Mouse (Mus musculus) heart, postnatal 0 days (tissue): ENCODE results near the gene Igfbp4. TPM values are rescaled to one million over a fixed set of nuclear protein-coding genes. Genes with fewer than 3 reads are reported as not detected.

Experiments used
- ATAC-seq: fragments of 200-750 bp; cut with Nextera tagmentation; 2 replicates; pipeline ENCODE4 v1.8.0; 2017; ENCODE audit warnings: low read depth, moderate number of reproducible peaks, moderate library complexity; ENCODE audit not compliant: insufficient read depth
- DNase-seq: peaks from one replicate; pipeline ENCODE4 v3.0.0-alpha.2; 2016; ENCODE audit warnings: low spot score
- H3K27ac ChIP-seq: fragments of 300-500 bp; sonication (generic); 2 replicates; pipeline ENCODE4 v1.5.1; 2014; ENCODE audit warnings: low read depth, mild to moderate bottlenecking
- H3K27me3 ChIP-seq: fragments of 300-500 bp; sonication (generic); 2 replicates; pipeline ENCODE4 v1.6.1; 2014; ENCODE audit warnings: low read length, mixed read lengths; ENCODE audit not compliant: control insufficient read depth, insufficient read depth
- H3K36me3 ChIP-seq: fragments of 300-500 bp; sonication (generic); replicated peaks from 2 replicates; pipeline ENCODE4 v1.6.1; 2014; ENCODE audit warnings: low read length, mixed read lengths; ENCODE audit not compliant: control insufficient read depth, insufficient read depth
- H3K4me1 ChIP-seq: fragments of 300-500 bp; sonication (generic); 2 replicates; pipeline ENCODE4 v1.6.1; 2014; ENCODE audit warnings: antibody characterized with exemption; ENCODE audit not compliant: control insufficient read depth, insufficient read depth
- H3K4me2 ChIP-seq: fragments of 300-500 bp; sonication (generic); 2 replicates; pipeline ENCODE4 v1.6.1; 2014; ENCODE audit warnings: low read depth, mild to moderate bottlenecking, low read length, moderate library complexity
- H3K4me3 ChIP-seq: fragments of 300-500 bp; sonication (generic); 2 replicates; pipeline ENCODE4 v1.5.1; 2014; ENCODE audit warnings: low read depth, low read length
- H3K9ac ChIP-seq: fragments of 300-500 bp; sonication (generic); replicated peaks from 2 replicates; pipeline ENCODE4 v1.6.1; 2014; ENCODE audit warnings: low read depth, low read length, mixed read lengths
- H3K9me3 ChIP-seq: fragments of 300-500 bp; sonication (generic); replicated peaks from 2 replicates; pipeline ENCODE4 v1.6.1; 2016; ENCODE audit warnings: low read length; ENCODE audit not compliant: control insufficient read depth
- CTCF ChIP-seq: IDR thresholded peaks from 2 replicates; pipeline ENCODE4 v1.5.1; 2016; ENCODE audit warnings: antibody characterized with exemption, control low read depth, low read depth
- EP300 ChIP-seq: IDR thresholded peaks from 2 replicates; pipeline ENCODE4 v1.6.1; 2016; ENCODE audit warnings: antibody characterized with exemption, low read depth
- WGBS: fragments of 180-500 bp; shearing (Covaris S2); extraction: QIAGEN DNeasy Blood & Tissue Kit; methylation state at CpG from one replicate; pipeline ENCODE4 v1.1.7; 2014; 5-methylcytosine and 5-hydroxymethylcytosine counted together
- polyA plus RNA-seq: library from polyadenylated mRNA; unstranded; fragments of >200 nt; fragmentation: Nextera tagmentation; extraction: Ambion mirVana; gene quantifications from 2 replicates; pipeline ENCODE4 v1.2.1, GENCODE M21; 2015
- total RNA-seq: library from RNA; depleted of rRNA; stranded (reverse); fragments of >200 nt; gene quantifications from 2 replicates; pipeline ENCODE4 v1.2.3, GENCODE M21; 2014; ENCODE audit warnings: low replicate concordance

The Igfbp4 gene
- total and polyA plus RNA-seq, 2 experiments from 2014 or later: 186 to 221 TPM

DNA sequence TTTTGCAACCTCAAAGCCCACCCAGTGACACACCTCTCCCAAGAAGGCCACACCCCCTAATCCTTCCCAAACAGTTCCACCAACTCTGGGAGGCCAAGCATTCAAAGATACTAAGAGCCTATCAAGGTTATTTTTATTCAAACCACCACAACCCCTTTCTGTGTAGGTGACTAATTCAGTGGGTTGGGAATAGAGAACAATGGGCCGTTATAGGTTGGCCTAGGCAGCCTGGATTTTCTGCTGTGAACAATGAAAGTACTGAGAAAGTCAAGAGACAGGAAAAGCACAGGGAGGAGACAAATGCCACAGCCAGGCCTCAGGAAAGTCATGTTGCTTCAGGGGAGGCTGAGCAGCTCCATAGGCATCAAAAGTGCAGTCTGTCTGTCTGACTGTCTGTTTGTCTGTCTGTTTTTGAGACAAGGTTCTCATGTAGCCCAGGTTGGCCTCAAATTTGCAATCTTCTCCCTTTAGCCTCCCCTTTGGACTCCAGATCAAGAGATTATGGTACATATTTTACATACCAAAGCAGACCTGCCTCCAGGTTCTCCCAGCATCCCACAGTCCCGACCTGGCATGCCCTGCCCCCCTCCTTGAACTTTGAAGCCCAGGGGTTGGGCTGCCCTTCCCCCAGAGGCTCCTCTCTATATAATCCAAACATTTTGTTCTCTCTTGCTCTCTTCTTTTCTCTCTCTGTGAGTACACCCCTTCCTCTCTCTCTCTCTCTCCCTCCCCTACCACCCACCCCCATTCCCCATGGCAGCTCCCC lies 54.0 kb downstream of the Igfbp4 start:
- no peaks in the 10 kb centered on the region for H3K9me3 ChIP-seq
- no peak for ATAC-seq
- 57% methylated on average over 2 of the region's 2 CpGs for WGBS

DNA sequence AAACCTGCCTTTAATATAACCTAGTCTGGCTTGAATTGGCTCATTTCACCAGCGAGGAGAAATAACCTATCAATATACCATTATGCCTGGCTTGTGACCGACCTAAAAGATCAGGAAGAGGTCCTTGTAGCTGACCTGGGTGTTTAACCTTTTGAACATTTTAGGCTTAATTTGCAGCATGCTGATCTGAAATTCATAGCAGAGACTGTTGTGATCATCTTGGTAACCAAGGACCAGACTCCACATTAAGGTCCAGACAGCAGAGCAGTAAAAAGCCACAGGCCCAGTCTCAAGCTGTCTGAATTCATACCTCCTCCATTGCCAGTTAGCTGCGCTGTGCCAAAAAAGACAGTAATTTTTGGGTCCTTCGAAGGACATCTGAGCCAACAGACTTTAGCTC lies 54.7 kb downstream of the Igfbp4 start:
- H3K9ac ChIP-seq: no peak overlapping the region
- H3K27ac ChIP-seq: no peak overlapping the region
- no peaks in the 10 kb centered on the region for H3K4me1 ChIP-seq
- H3K4me3 ChIP-seq: no peak overlapping the region
- TF ChIP-seq CTCF: no peak
- no peak for TF ChIP-seq EP300
- no peak overlapping the region for H3K4me2 ChIP-seq
- no peaks in the 10 kb centered on the region for H3K9me3 ChIP-seq
- DNase-seq (no peak), ATAC-seq (no peak)
- 81% methylated on average over 4 of the region's 4 CpGs for WGBS
- H3K36me3 ChIP-seq: no peaks in the 10 kb centered on the region
- H3K27me3 ChIP-seq: no peaks in the 10 kb centered on the region

More for the DNA sequence above, 54.0 kb downstream of the Igfbp4 start:
- Histone ChIP-seq H3K4me3 (no peak overlapping the region), H3K9ac (no peak overlapping the region), H3K36me3 (no peaks in the 10 kb centered on the region), H3K4me2 (no peak overlapping the region), H3K4me1 (no peaks in the 10 kb centered on the region), H3K27ac (no peak overlapping the region), H3K27me3 (no peaks in the 10 kb centered on the region)
- no peak for DNase-seq
- TF ChIP-seq EP300: no peak
- no peak for TF ChIP-seq CTCF

DNA sequence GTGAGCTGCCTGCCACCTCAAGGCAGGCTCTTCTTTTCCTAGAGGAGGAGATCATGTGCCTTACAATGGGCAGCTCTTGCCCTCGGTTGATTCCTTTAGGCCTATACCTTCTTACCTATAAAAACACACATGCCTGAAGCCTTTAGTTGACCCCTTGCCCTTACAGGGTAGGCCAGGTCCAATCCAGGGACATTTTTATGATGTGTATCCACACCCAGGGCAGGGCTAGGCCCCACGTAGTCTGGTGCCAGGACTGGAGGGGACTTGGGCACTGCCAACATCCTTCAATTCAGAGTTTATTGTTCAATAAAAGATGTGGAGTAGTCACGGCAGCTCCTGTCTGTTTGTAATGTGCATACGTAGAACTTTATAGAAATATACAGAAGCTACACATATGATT lies 55.4 kb downstream of the Igfbp4 start:
- no peak overlapping the region for H3K27ac ChIP-seq
- no peak for ATAC-seq
- no peak overlapping the region for H3K9ac ChIP-seq
- DNase-seq: no peak
- no peaks in the 10 kb centered on the region for H3K4me1 ChIP-seq
- H3K4me3 ChIP-seq: no peak overlapping the region
- H3K4me2 ChIP-seq: no peak overlapping the region
- no peaks in the 10 kb centered on the region for H3K36me3 ChIP-seq
- 88% methylated on average over 4 of the region's 4 CpGs for WGBS
- H3K9me3 ChIP-seq: no peaks in the 10 kb centered on the region
- H3K27me3 ChIP-seq: no peaks in the 10 kb centered on the region
- no peak for TF ChIP-seq EP300
- no peak for TF ChIP-seq CTCF

DNA sequence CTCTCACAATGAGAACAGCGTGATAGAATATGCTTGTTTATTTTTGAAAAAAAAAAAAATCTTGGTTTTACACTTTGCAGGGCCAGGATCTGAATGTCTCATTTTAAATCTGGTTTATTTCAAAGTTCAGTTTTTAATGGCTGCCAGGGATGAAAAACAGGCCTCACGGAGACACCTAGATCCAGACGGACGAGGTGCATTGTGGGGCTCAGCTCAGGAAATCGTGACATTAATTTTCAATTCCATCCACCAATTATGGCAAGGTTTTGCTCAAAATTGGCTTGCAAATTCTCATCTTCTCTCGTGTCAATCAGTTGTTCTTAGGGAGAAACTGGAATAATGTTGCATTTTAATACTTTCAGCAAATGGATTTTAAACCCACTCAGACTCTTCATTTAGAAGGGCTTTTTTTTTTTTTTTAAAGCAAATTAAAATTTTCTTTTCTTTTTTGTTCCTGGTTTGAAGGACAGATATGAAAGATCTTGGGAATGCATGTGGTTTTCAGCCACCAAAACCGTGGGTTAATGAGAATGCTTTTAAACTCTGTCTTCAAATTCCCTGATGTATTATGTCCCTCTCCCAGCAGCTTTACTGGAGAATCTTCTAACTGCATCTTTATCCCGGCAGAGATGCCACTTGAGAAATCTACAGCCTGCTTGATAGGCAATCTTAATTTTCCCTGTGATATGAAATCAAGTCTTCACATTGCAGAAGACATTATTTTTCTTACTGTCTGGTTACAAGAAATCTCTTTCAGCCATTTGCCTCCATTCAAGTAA lies 56.1 kb downstream of the Igfbp4 start:
- no peak overlapping the region for H3K4me2 ChIP-seq
- TF ChIP-seq CTCF (no peak), EP300 (no peak)
- no peaks in the 10 kb centered on the region for H3K9me3 ChIP-seq
- H3K36me3 ChIP-seq: no peaks in the 10 kb centered on the region
- no peak overlapping the region for H3K27ac ChIP-seq
- no peaks in the 10 kb centered on the region for H3K4me1 ChIP-seq
- 83% methylated on average over 8 of the region's 8 CpGs for WGBS
- no peak overlapping the region for H3K9ac ChIP-seq
- DNase-seq: no peak
- ATAC-seq: no peak
- H3K27me3 ChIP-seq: no peaks in the 10 kb centered on the region
- no peak overlapping the region for H3K4me3 ChIP-seq

DNA sequence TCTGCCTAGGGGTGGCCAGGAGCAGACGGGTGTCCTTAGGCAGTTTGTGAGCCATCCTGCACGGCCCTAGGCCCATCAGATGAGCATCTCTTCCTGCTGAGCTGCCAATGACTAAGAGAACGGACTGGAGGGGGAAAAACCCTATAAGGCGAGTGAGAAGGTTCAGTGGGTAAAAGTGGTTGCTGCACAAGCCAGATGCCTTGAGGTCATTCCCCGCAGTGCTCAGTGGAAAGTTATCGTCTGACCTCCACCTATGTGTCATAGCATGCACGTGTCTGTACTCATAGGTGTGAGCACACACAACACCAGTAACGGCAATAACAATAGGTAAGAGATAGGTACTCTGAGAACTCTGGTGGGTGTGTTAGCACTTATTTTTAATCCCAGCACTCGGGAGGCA lies 57.9 kb downstream of the Igfbp4 start:
- ATAC-seq: no peak
- Histone ChIP-seq H3K27me3 (no peaks in the 10 kb centered on the region), H3K4me1 (no peaks in the 10 kb centered on the region), H3K4me3 (no peak overlapping the region), H3K9ac (no peak overlapping the region), H3K9me3 (no peaks in the 10 kb centered on the region), H3K36me3 (no peaks in the 10 kb centered on the region), H3K27ac (no peak overlapping the region), H3K4me2 (no peak overlapping the region)
- DNase-seq: no peak
- TF ChIP-seq EP300 (no peak), CTCF (no peak)
- 83% methylated on average over 9 of the region's 9 CpGs for WGBS
